Mouse (Mus musculus): Measurements from ENCODE around the gene 1700025C18Rik. TPM values are rescaled to one million over a fixed set of nuclear protein-coding genes. Genes with fewer than 3 reads are reported as not detected.

1700025C18Rik gene
- not detected in 2 replicates for polyA plus RNA-seq (2012; rRNA removed)

DNA sequence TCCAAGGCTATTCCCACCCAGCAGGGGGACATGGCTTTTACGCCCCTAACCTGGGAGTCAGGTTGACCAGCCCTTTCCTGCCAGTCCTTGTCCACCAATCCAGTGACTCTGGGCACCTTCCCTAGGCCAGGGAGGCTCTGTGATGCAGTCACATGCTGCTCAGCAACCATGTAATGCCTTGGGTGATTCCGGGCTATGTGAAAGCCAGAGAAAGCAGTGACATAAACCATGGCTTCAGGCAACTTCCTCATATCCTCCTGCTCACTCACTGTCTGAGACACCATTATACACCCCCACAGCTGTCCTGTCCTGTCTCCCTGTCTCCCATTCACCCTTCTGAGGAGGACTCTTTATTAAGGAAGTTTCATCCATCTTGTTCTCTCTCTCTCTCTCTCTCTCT lies at the start of gene 1700025C18Rik:
TSS of gene 1700025C18Rik (minus strand) at position 101 of the 400 bp plus-strand sequence.
- TF ChIP-seq CTCF (IDR thresholded peaks at IDR 0.05; ENCODE audit: borderline replicate concordance, extremely low read depth, insufficient read depth, insufficient read length) (no peak), POLR2A (IDR thresholded peaks at IDR 0.05; ENCODE audit: borderline replicate concordance, extremely low read depth, insufficient read depth, insufficient read length, poor library complexity, severe bottlenecking) (no peak)
- no peak for DNase-seq (ENCODE audit: low read depth)

DNA sequence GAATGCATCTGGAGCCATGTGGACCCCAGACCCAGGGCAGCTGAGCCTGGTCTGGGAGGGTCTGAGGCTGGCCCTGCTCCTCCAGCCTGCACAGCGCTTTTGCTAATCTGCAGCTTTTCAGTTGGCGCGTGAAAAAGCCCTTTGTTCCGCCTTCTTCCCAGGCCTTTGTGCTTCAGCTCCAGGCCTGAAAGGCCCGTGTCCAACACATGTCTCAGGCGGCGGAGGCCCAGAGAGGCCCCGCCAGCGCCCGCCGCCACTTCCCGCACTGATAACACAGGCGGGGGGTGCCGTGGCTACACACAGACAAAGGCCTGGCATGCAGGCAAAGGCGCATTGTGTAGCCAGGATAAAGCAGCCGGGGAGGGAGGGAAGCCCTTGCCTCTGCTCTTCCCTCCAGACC lies 45.5 kb upstream of the 1700025C18Rik start:
- peak; percentile 95 for DNase-seq (ENCODE audit: low read depth)
- TF ChIP-seq POLR2A (IDR thresholded peaks at IDR 0.05; ENCODE audit: borderline replicate concordance, extremely low read depth, insufficient read depth, insufficient read length, poor library complexity, severe bottlenecking) (no peak), CTCF (IDR thresholded peaks at IDR 0.05; ENCODE audit: borderline replicate concordance, extremely low read depth, insufficient read depth, insufficient read length) (no peak)

GRCm38 (mm10) chr2:165133566-165133965 lies 43.0 kb upstream of the 1700025C18Rik start:
- peak; percentile 94 for DNase-seq (ENCODE audit: low read depth)

GRCm38 (mm10) chr2:165131428-165131827 lies 40.9 kb upstream of the 1700025C18Rik start:
- DNase-seq (ENCODE audit: low read depth) = peak; percentile 79
- TF ChIP-seq CTCF (IDR thresholded peaks at IDR 0.05; ENCODE audit: borderline replicate concordance, extremely low read depth, insufficient read depth, insufficient read length) (no peak), POLR2A (IDR thresholded peaks at IDR 0.05; ENCODE audit: borderline replicate concordance, extremely low read depth, insufficient read depth, insufficient read length, poor library complexity, severe bottlenecking) (no peak)

More at GRCm38 (mm10) chr2:165133566-165133965, 43.0 kb upstream of the 1700025C18Rik start:
- TF ChIP-seq POLR2A (IDR thresholded peaks at IDR 0.05; ENCODE audit: borderline replicate concordance, extremely low read depth, insufficient read depth, insufficient read length, poor library complexity, severe bottlenecking) = no peak
- no peak for TF ChIP-seq CTCF (IDR thresholded peaks at IDR 0.05; ENCODE audit: borderline replicate concordance, extremely low read depth, insufficient read depth, insufficient read length)

DNA sequence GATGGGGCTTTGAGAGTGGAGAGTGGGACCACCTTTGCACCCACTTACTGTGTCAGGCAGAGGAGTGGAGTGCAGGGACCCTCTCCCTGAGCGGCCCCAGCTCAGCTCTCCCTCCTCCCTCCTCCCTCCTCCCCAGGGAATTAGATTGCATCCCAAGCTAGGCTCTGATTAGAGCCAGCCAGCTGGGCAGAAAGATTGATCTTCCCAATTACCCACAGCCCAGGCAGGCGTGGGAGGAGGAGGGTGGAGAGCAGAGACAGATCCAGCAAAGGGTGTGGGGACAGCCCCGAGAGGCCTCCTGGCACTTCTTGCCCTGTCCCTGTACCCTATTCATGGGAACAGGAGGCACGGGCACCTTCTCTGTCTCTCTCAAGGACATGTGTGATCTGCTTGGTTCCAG lies 38.6 kb upstream of the 1700025C18Rik start:
- DNase-seq (ENCODE audit: low read depth) = peak; percentile 66
- no peak for TF ChIP-seq CTCF (IDR thresholded peaks at IDR 0.05; ENCODE audit: borderline replicate concordance, extremely low read depth, insufficient read depth, insufficient read length)
- TF ChIP-seq POLR2A (IDR thresholded peaks at IDR 0.05; ENCODE audit: borderline replicate concordance, extremely low read depth, insufficient read depth, insufficient read length, poor library complexity, severe bottlenecking) = no peak

GRCm38 (mm10) chr2:165126896-165127562 lies 36.5 kb upstream of the 1700025C18Rik start:
- TF ChIP-seq POLR2A (IDR thresholded peaks at IDR 0.05; ENCODE audit: borderline replicate concordance, extremely low read depth, insufficient read depth, insufficient read length, poor library complexity, severe bottlenecking) (no peak), CTCF (IDR thresholded peaks at IDR 0.05; ENCODE audit: borderline replicate concordance, extremely low read depth, insufficient read depth, insufficient read length) (no peak)
- DNase-seq (ENCODE audit: low read depth) = peak; percentile 49

DNA sequence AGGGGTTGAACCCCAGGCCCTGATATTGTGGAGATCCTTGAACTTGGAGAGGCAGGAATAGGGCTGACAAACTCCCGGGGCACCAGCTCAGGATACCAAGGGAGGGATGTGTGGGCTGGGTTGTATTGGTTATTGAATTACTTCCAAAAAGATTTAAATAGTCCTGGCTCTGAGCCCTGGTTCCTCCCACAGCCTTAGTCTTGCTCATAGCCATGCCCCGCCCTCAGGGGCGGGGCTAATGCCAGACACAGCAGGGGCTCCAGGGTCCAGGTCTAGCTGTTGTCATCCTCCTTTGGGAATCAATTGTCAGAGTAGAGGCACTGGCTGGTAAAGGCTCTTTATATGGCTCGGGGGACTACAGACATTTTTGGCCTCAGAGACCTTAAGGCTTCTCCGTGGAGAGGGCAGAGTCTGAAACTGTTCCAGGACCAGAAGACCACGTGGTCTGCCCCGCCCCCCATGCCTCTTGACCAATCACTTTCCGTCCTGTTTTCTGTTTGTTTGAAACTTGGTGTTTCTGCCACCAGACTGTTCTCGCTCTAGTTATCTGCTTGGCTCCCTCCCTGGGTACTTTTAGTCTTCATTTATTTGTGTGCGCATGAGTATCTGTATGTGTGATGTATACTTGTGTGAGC lies 30.8 kb upstream of the 1700025C18Rik start:
- TF ChIP-seq CTCF (IDR thresholded peaks at IDR 0.05; ENCODE audit: borderline replicate concordance, extremely low read depth, insufficient read depth, insufficient read length) = no peak
- TF ChIP-seq POLR2A (IDR thresholded peaks at IDR 0.05; ENCODE audit: borderline replicate concordance, extremely low read depth, insufficient read depth, insufficient read length, poor library complexity, severe bottlenecking) = no peak
- peak; percentile 84 for DNase-seq (ENCODE audit: low read depth)

GRCm38 (mm10) chr2:165120765-165121164 lies 30.2 kb upstream of the 1700025C18Rik start:
- TF ChIP-seq CTCF (IDR thresholded peaks at IDR 0.05; ENCODE audit: borderline replicate concordance, extremely low read depth, insufficient read depth, insufficient read length) (no peak), POLR2A (IDR thresholded peaks at IDR 0.05; ENCODE audit: borderline replicate concordance, extremely low read depth, insufficient read depth, insufficient read length, poor library complexity, severe bottlenecking) (no peak)
- DNase-seq (ENCODE audit: low read depth) = peak; percentile 46

- TF ChIP-seq POLR2A (IDR thresholded peaks at IDR 0.05; ENCODE audit: borderline replicate concordance, extremely low read depth, insufficient read depth, insufficient read length, poor library complexity, severe bottlenecking) = no peak
- DNase-seq (ENCODE audit: low read depth) = peak; percentile 69
Measured at GRCm38 (mm10) chr2:165113733-165114132, 23.2 kb upstream of the 1700025C18Rik start.

DNA sequence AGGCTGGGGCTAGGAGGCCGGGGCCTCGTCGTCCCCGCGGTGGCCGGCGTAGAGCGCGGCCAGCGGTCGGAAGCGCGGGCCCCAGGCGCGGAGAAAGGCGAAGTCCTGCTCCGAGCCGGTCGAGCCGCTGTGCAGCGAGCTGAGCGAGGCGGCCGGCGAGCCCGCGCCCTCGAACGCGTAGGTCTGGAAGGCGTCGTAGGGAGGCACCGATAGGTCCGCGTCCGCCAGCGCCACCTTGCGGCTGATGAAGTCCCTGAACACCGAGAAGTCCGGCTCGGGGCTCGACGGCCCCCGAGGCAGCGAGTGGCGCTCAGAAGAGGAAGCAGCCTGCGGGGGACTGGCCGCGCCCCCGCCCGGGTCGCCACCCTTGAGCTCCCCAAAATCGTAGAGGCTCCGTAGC lies 21.6 kb upstream of the 1700025C18Rik start:
- TF ChIP-seq CTCF (IDR thresholded peaks at IDR 0.05; ENCODE audit: borderline replicate concordance, extremely low read depth, insufficient read depth, insufficient read length) (peak; percentile 81), POLR2A (IDR thresholded peaks at IDR 0.05; ENCODE audit: borderline replicate concordance, extremely low read depth, insufficient read depth, insufficient read length, poor library complexity, severe bottlenecking) (no peak)
- DNase-seq (ENCODE audit: low read depth) = peak; percentile 89

GRCm38 (mm10) chr2:165106585-165106984 lies 16.0 kb upstream of the 1700025C18Rik start:
- TF ChIP-seq CTCF (IDR thresholded peaks at IDR 0.05; ENCODE audit: borderline replicate concordance, extremely low read depth, insufficient read depth, insufficient read length) = no peak
- no peak for TF ChIP-seq POLR2A (IDR thresholded peaks at IDR 0.05; ENCODE audit: borderline replicate concordance, extremely low read depth, insufficient read depth, insufficient read length, poor library complexity, severe bottlenecking)
- DNase-seq (ENCODE audit: low read depth) = peak; percentile 55

Data from brain, embryonic 14.5 days (tissue).